Mouse (Mus musculus): Measurements from ENCODE around the gene Mcpt2. TPM values are rescaled to one million over a fixed set of nuclear protein-coding genes. Genes with fewer than 3 reads are reported as not detected.

Gene Mcpt2
- not detected in 2 replicates for polyA plus RNA-seq (2012; rRNA removed; ENCODE audit: low replicate concordance)

DNA sequence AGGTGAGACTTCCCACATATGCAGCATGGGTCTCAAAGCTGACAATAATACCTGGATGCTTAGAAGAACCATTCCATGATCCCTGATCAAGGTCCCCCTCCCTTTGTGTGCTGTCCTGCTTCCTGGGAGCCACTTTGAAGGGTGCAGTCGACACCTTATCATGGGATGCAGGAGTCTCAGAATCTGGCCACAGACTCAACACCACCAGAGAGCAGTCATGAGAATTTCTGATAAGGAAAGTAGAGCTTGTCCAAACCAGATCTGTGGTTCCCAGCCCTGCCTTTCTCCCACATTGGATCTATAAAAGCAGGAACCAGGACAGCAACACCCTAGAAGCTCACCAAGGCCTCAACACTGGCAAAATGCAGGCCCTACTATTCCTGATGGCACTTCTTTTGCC lies at the start of gene Mcpt2:
Gene Mcpt2, plus strand, starts transcription at position 250 of the 400 bp plus-strand sequence.

GRCm38 (mm10) chr14:56017671-56018070 lies 24.2 kb upstream of the Mcpt2 start, which contains the start of gene Mcpt1:
Mcpt1 (plus strand) TSS chr14:56017971.

GRCm38 (mm10) chr14:56030395-56030794 lies 11.4 kb upstream of the Mcpt2 start, which contains the start of gene Mcpt9:
Mcpt9 (minus strand) TSS chr14:56030495.

DNA sequence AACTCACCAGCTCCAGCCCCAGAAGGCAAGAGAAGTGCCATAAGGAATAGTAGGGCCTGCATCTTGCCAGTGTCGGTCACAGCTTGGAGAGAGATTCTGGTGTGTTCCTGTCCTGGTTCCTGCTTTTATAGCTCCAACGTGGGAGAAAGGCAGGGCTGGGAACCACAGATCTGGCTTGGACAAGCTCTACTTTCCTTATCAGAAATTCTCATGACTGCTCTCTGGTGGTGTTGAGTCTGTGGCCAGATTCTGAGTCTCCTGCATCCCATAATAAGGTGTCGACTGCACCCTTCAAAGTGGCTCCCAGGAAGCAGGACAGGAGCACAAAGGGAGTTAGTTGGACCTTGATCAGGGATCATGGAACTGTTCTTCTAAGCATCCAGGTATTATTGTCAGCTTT lies 20.4 kb downstream of the Mcpt2 start, which contains the start of gene Mcpt4:
Gene Mcpt4, minus strand, starts transcription at position 101 of the 400 bp plus-strand sequence.

DNA sequence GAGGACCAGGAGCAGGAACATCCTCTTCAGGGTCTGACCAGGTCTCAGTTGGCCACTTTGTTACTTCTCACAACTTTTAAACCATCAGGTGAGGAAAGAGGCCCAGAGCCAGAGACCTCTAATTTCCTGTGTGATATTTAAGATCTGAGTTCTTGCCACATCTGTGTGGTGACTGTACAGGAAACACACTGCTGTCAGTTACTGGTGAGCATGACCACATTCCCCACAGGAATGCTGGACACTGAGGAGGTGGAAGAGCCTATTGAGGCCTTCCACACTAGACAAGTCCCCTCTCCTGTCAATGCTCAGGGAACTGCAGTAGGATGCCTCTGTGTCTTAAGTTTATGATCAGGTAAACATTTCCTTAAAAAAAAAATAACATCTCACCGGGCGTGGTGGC lies 43.3 kb downstream of the Mcpt2 start, which contains the start of gene Mcpt8:
Gene Mcpt8, minus strand, starts transcription at position 107 of the 400 bp plus-strand sequence.

Other genes with a start within 250 kb of the Mcpt2 start
- gene Nfatc4, start 218.9 kb upstream of the Mcpt2 start, polyA plus RNA-seq (2012; rRNA removed; ENCODE audit: low replicate concordance), result 28.1 and 37.1 TPM in 2 replicates
- 6.3 and 6.5 TPM in 2 replicates for gene Nynrin, start 188.0 kb upstream of the Mcpt2 start, polyA plus RNA-seq (2012; rRNA removed; ENCODE audit: low replicate concordance)
- 0.26 and 0.33 TPM in 2 replicates for gene Cbln3, start 157.6 kb upstream of the Mcpt2 start, polyA plus RNA-seq (2012; rRNA removed; ENCODE audit: low replicate concordance)
- 24.4 and 25.2 TPM in 2 replicates for gene Khnyn, start 157.1 kb upstream of the Mcpt2 start, polyA plus RNA-seq (2012; rRNA removed; ENCODE audit: low replicate concordance)
- 48.0 and 73.6 TPM in 2 replicates for gene Sdr39u1, start 141.7 kb upstream of the Mcpt2 start, polyA plus RNA-seq (2012; rRNA removed; ENCODE audit: low replicate concordance)
- gene Cma1, start 97.4 kb upstream of the Mcpt2 start, polyA plus RNA-seq (2012; rRNA removed; ENCODE audit: low replicate concordance), result 17.9 and 42.7 TPM in 2 replicates
- gene Cma2, start 91.1 kb upstream of the Mcpt2 start, polyA plus RNA-seq (2012; rRNA removed; ENCODE audit: low replicate concordance), result not detected in 2 replicates
- 0.11 TPM in 1 of 2 replicates, not detected in the other for gene Mcpt1, start 24.1 kb upstream of the Mcpt2 start, polyA plus RNA-seq (2012; rRNA removed; ENCODE audit: low replicate concordance)
- not detected in 2 replicates for gene Mcpt9, start 11.5 kb upstream of the Mcpt2 start, polyA plus RNA-seq (2012; rRNA removed; ENCODE audit: low replicate concordance)
- gene Mcpt4, start 20.3 kb downstream of the Mcpt2 start, polyA plus RNA-seq (2012; rRNA removed; ENCODE audit: low replicate concordance), result 25.7 and 57.6 TPM in 2 replicates
- not detected in 2 replicates for gene Mcpt8, start 43.2 kb downstream of the Mcpt2 start, polyA plus RNA-seq (2012; rRNA removed; ENCODE audit: low replicate concordance)
- gene Ctsg, start 60.5 kb downstream of the Mcpt2 start, polyA plus RNA-seq (2012; rRNA removed; ENCODE audit: low replicate concordance), result 0.20 and 0.32 TPM in 2 replicates
- not detected in 2 replicates for gene Gzme, start 78.6 kb downstream of the Mcpt2 start, polyA plus RNA-seq (2012; rRNA removed; ENCODE audit: low replicate concordance)
- not detected in 2 replicates for gene Gzmd, start 90.6 kb downstream of the Mcpt2 start, polyA plus RNA-seq (2012; rRNA removed; ENCODE audit: low replicate concordance)
- not detected in 2 replicates for gene Gzmg, start 117.5 kb downstream of the Mcpt2 start, polyA plus RNA-seq (2012; rRNA removed; ENCODE audit: low replicate concordance)
- gene Gzmn, start 132.6 kb downstream of the Mcpt2 start, polyA plus RNA-seq (2012; rRNA removed; ENCODE audit: low replicate concordance), result not detected in 2 replicates
- gene Gzmf, start 169.4 kb downstream of the Mcpt2 start, polyA plus RNA-seq (2012; rRNA removed; ENCODE audit: low replicate concordance), result not detected in 2 replicates
- 0.46 and 1.0 TPM in 2 replicates for gene Gzmc, start 192.6 kb downstream of the Mcpt2 start, polyA plus RNA-seq (2012; rRNA removed; ENCODE audit: low replicate concordance)
- 1.1 and 2.3 TPM in 2 replicates for gene Gzmb, start 220.2 kb downstream of the Mcpt2 start, polyA plus RNA-seq (2012; rRNA removed; ENCODE audit: low replicate concordance)

All from mammary gland, adult 2 months (tissue).